Mouse (Mus musculus) forebrain, embryonic 13.5 days (tissue): Measurements from ENCODE around the gene Tmem238. TPM values are rescaled to one million over a fixed set of nuclear protein-coding genes. Genes with fewer than 3 reads are reported as not detected.
"Not testable (repeated sequence)": the region's sequence is repeated elsewhere in the genome, so short reads cannot be mapped to it uniquely, and the experiment has no call there.

Experiments used
- ATAC-seq: fragments of 200-750 bp; cut with Nextera tagmentation; 2 replicates; pipeline ENCODE4 v1.8.0; 2017
- H3K27ac ChIP-seq: fragments of 300-500 bp; sonication (generic); 2 replicates; pipeline ENCODE4 v1.5.1; 2015; ENCODE audit warnings: inconsistent platforms, mild to moderate bottlenecking, moderate library complexity
- H3K27me3 ChIP-seq: fragments of 300-500 bp; sonication (generic); 2 replicates; pipeline ENCODE4 v1.6.1; 2015; ENCODE audit warnings: mild to moderate bottlenecking, inconsistent platforms
- H3K36me3 ChIP-seq: fragments of 300-500 bp; sonication (generic); 2 replicates; pipeline ENCODE4 v1.6.1; 2015; ENCODE audit warnings: mild to moderate bottlenecking, inconsistent platforms; ENCODE audit not compliant: poor library complexity, severe bottlenecking
- H3K4me1 ChIP-seq: fragments of 300-500 bp; sonication (generic); 2 replicates; pipeline ENCODE4 v1.6.1; 2015; ENCODE audit warnings: inconsistent platforms
- H3K4me2 ChIP-seq: fragments of 300-500 bp; sonication (generic); 2 replicates; pipeline ENCODE4 v1.6.1; 2015; ENCODE audit warnings: inconsistent platforms, mild to moderate bottlenecking, moderate library complexity
- H3K4me3 ChIP-seq: fragments of 300-500 bp; sonication (generic); 2 replicates; pipeline ENCODE4 v1.5.1; 2015; ENCODE audit warnings: mild to moderate bottlenecking, inconsistent platforms
- H3K9ac ChIP-seq: fragments of 300-500 bp; sonication (generic); 2 replicates; pipeline ENCODE4 v1.6.1; 2015; ENCODE audit warnings: mild to moderate bottlenecking, inconsistent platforms
- H3K9me3 ChIP-seq: fragments of 300-500 bp; sonication (generic); replicated peaks from 2 replicates; pipeline ENCODE4 v1.6.1; 2016; ENCODE audit warnings: inconsistent platforms
- WGBS: fragments of 180-500 bp; shearing (Covaris S2); methylation state at CpG from one replicate; pipeline ENCODE4 v1.1.7; 2015; 5-methylcytosine and 5-hydroxymethylcytosine counted together
- polyA plus RNA-seq: library from polyadenylated mRNA; unstranded; fragments of >200 nt; fragmentation: Nextera tagmentation; extraction: Ambion mirVana; gene quantifications from 2 replicates; pipeline ENCODE4 v1.2.1, GENCODE M21; 2015

Gene Tmem238
- 2.6 and 2.7 TPM in 2 replicates for polyA plus RNA-seq

DNA sequence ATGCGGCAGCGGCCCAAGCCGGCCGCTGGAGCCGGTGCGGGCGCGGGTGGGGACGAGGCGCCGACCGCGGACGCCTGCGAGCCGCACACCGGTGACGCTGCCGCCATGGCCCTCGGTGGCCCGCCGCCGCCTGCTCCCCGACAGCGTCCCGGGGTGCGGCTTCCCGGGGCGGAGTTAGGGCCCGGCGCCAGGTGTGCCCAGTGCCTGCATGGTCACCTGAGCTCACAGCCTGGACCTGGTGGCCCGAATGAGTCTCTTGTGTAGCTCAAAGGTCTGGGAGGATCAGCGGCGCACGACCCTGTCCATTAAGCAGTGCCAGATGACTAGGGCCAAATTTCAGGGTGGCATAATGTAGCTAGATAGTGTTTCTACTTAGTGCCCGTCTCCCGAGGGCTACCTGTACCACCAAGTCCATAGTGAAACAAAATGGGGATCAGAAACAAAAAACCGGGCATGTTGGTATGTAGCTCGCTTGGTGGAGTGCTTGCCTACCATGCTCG, at the start of gene Tmem238:
Gene Tmem238 (minus strand): TSS at position 221 of the 500 bp plus-strand sequence.
- H3K9ac ChIP-seq, result peak within 1 kb of the TSS; percentile 78
- no peak for ATAC-seq
- peak within 1 kb of the TSS; percentile 52 for H3K4me3 ChIP-seq
- WGBS, result 12% methylated on average over 27 of the region's 40 CpGs
- peaks cover 26% of the 10 kb centered on the region for H3K4me1 ChIP-seq
- peak within 1 kb of the TSS; percentile 25; the same call in 1 of the 2 replicates for H3K27ac ChIP-seq
- H3K27me3 ChIP-seq, result peaks cover 25% of the 10 kb centered on the region
- H3K4me2 ChIP-seq, result peak within 1 kb of the TSS; percentile 87
- H3K9me3 ChIP-seq, result no peaks in the 10 kb centered on the region
- H3K36me3 ChIP-seq, result peaks cover 8% of the 10 kb centered on the region

DNA sequence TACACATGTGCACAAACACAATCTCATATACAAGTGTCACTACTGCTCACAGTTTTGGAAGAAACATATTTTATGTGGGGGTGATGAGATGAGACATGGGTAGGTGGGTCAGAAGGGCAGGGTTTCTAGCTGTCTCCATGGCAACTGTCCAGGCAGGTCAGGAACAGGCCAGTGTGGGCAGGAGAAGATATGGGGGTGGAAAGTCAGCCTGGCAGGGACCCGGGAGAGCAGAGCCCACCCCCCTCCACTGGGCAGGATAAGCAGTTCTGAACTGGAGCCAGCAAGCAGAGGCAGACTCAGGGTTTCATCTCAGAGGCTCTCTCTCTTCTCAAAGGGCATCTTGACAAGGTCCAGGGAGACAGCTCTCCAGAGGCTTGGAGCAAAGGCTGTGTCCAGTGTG, 48.2 kb upstream of the Tmem238 start:
- Histone ChIP-seq H3K4me1 (peaks cover 23% of the 10 kb centered on the region), H3K36me3 (0 out of 2 replicates have a peak, but pooled peaks cover 8% of the 10 kb centered on the region), H3K27me3 (peaks cover 35% of the 10 kb centered on the region), H3K9ac (no peak overlapping the region), H3K4me2 (no peak overlapping the region), H3K27ac (no peak overlapping the region), H3K4me3 (no peak overlapping the region), H3K9me3 (no peaks in the 10 kb centered on the region)
- WGBS, result 20% methylated on average over 1 of the region's 1 CpGs
- no peak for ATAC-seq

DNA sequence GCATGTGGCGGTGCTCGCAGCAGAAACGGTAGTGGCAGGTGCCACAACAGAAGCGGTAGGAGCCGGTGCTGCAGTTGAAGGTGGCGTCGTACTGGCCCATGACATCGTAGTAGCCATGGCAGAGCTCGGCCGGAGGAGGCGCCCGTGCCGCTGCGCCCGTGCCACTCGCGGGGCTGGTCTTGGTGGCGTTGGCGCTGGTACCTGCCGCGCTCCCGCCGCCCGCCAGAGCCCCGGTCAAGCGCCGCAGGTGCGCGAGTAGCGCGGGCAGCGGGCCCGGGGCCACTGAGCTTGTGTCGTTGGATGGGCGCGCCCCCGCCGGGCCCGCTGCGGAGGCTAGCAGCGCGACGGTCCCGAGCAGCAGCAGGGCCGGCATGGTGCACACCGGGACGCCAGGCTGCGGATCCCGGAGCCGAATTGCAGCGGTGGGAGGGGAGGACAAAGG, 46.9 kb upstream of the Tmem238 start:
- no peaks in the 10 kb centered on the region for H3K9me3 ChIP-seq
- 0 out of 2 replicates have a peak, but pooled peaks cover 12% of the 10 kb centered on the region for H3K36me3 ChIP-seq
- H3K4me2 ChIP-seq, result peak overlapping the region; percentile 76
- H3K9ac ChIP-seq, result peak overlapping the region; percentile 76
- H3K27me3 ChIP-seq, result peaks cover 30% of the 10 kb centered on the region
- ATAC-seq, result peak; percentile 92
- H3K4me3 ChIP-seq, result peak overlapping the region; percentile 51
- under 1% methylated on average over 47 of the region's 51 CpGs for WGBS
- H3K4me1 ChIP-seq, result peaks cover 11% of the 10 kb centered on the region
- H3K27ac ChIP-seq, result peak overlapping the region; percentile 72

DNA sequence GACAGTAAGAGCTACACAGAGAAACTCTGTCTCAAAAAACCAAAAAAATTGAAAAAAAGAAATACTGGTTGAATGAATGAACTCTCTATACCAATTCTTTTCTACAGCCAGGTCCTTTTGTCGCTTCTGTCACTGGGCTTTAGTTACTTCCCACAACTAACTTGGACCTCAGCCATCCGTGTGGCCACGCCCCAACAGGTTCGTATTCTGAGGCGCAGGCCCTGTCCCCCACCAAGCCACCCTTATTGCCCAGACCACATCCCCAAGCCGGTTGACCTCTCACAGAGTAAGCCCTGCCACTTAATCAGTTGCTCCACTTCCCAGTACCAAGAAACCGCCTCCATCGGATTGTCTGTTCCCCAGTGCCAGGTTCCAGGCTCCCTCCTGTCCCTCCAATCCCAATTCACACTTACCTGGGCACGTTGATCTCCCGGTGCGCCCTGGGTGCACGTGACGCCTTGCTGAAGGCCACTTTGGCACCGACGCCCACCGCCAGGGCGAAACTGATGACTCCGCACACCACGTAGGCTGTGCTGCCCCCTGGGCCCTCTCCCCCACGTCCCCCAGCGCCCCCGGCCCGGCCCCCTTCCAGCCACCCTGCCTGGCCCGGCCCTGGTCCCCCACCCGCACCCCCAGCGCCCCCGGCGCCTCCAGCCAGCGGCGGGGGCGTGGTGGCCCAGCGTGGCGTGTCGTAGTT, 46.3 kb upstream of the Tmem238 start:
- ATAC-seq, result peak; percentile 16; the same call in 1 of the 2 replicates
- H3K9ac ChIP-seq, result peak overlapping the region; percentile 76
- no peaks in the 10 kb centered on the region for H3K9me3 ChIP-seq
- peaks cover 11% of the 10 kb centered on the region for H3K4me1 ChIP-seq
- peak overlapping the region; percentile 51 for H3K4me3 ChIP-seq
- peaks cover 32% of the 10 kb centered on the region for H3K27me3 ChIP-seq
- 0 out of 2 replicates have a peak, but pooled peaks cover 12% of the 10 kb centered on the region for H3K36me3 ChIP-seq
- WGBS, result 4% methylated on average over 34 of the region's 34 CpGs
- peak overlapping the region; percentile 72 for H3K27ac ChIP-seq
- peak overlapping the region; percentile 76 for H3K4me2 ChIP-seq

DNA sequence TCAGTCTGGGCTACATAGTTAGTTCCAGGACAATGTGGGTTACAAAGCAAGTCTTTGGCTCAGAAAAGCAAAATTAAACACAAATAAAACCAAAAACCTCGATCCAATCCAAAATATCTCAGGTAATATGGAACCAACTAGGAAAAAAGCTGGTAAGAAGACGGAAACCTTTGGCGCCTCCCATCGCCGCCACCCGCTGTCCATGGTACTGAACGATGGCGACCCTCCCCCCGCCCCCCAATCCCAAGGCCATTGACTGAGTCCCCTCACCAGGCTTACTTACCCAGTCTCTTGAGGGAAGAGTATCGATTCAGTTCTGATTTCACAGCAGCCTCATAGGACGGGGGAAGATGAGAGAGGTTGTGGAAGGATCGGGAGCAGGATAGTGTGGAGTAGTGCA, 41.0 kb upstream of the Tmem238 start:
- Histone ChIP-seq H3K4me2 (no peak overlapping the region), H3K9me3 (no peaks in the 10 kb centered on the region), H3K27me3 (peaks cover 35% of the 10 kb centered on the region), H3K27ac (no peak overlapping the region), H3K4me1 (peaks cover 4% of the 10 kb centered on the region), H3K4me3 (no peak overlapping the region), H3K36me3 (peaks cover 35% of the 10 kb centered on the region), H3K9ac (no peak overlapping the region)
- 10% methylated on average over 12 of the region's 12 CpGs for WGBS
- no peak for ATAC-seq

DNA sequence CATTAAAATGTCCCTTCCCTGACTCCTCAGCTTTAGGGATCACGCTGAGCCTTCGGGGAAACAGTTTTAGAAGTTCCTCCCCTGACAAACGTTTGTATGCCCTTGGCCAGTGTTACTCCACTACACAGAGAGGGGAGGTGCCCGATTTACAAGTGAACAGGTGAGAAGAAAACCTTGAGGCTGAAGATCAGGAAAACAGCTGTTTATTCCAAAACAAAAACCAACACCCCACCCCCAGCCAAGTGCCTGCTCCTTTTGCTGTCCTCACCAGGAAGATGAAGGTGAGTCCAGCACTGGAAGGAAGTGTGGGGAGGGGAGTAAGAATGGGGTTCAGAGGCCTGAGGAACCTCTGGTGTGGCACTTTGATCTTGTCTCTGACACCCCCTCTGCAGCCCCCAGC, 35.9 kb upstream of the Tmem238 start:
- H3K36me3 ChIP-seq, result peaks cover 22% of the 10 kb centered on the region
- no peaks in the 10 kb centered on the region for H3K9me3 ChIP-seq
- ATAC-seq, result no peak
- H3K4me3 ChIP-seq, result no peak overlapping the region
- no peak overlapping the region for H3K9ac ChIP-seq
- no peaks in the 10 kb centered on the region for H3K4me1 ChIP-seq
- no peak overlapping the region for H3K4me2 ChIP-seq
- 64% methylated on average over 4 of the region's 4 CpGs for WGBS
- peaks cover 17% of the 10 kb centered on the region; the same call in 1 of the 2 replicates for H3K27me3 ChIP-seq
- no peak overlapping the region for H3K27ac ChIP-seq

DNA sequence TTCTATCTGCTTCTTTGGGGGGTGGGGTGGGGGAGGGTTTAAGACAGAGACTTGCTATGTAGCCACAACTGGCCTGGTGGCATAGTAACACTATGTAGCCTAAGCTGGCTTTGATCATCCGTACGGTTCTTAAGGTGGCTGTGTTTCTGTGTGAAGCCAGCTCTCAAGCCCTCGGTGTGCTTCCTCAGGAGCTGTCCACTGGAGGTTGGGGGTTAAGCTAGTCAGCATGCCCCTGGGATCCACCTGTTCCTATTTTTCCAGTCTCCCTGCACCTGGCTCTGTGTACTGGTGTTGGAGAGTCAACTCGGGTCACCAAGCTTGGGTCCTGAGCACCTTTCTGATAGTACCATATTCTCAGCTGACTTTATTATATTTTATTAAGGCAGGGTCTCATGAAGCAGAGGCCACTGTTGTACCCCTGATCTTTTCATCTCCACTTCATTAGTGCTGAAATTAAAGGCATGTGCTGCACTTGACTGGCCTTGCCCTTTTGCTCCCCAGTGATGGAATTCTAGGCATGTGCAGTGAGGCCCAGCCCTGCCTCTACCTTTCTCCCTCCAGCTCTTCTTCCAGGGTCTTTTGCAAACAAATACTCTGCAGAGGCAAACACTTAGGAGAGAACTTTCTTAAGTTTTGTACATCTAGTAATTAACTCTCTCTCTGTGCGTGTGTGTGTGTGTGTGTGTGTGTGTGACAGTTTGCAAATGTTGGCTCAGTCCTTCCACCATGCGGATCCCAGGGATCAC, 32.9 kb upstream of the Tmem238 start:
- no peaks in the 10 kb centered on the region for H3K36me3 ChIP-seq
- no peak overlapping the region for H3K9ac ChIP-seq
- H3K4me2 ChIP-seq, result no peak overlapping the region
- no peak for ATAC-seq
- H3K27ac ChIP-seq, result no peak overlapping the region
- no peaks in the 10 kb centered on the region for H3K9me3 ChIP-seq
- H3K4me3 ChIP-seq, result no peak overlapping the region
- no peaks in the 10 kb centered on the region for H3K4me1 ChIP-seq
- WGBS, result 81% methylated on average over 6 of the region's 6 CpGs
- H3K27me3 ChIP-seq, result 0 out of 2 replicates have a peak, but pooled peaks cover 8% of the 10 kb centered on the region

DNA sequence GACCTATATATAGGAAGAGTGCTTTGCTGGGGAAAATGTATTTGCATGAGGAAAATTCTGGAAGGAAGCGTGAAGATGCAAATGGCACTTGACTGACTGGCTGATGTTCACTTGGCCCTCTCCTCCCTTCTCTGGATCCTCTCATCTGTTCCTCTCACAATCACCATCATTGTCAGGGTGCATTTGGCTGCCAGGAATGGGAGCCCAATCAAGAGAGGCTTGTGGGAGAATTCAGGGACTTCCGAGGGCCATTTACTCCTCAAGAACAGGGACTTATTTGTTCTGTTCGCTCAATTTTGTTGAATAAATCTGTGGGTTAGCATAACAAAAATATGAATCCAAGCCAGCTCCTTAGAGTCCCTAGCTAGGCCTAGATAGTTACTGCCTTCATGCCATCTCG, 32.2 kb upstream of the Tmem238 start:
- Histone ChIP-seq H3K36me3 (no peaks in the 10 kb centered on the region), H3K27me3 (0 out of 2 replicates have a peak, but pooled peaks cover 6% of the 10 kb centered on the region), H3K9ac (no peak overlapping the region), H3K27ac (no peak overlapping the region), H3K4me3 (no peak overlapping the region), H3K4me2 (no peak overlapping the region), H3K4me1 (no peaks in the 10 kb centered on the region), H3K9me3 (no peaks in the 10 kb centered on the region)
- WGBS, result 74% methylated on average over 4 of the region's 4 CpGs
- ATAC-seq, result no peak

DNA sequence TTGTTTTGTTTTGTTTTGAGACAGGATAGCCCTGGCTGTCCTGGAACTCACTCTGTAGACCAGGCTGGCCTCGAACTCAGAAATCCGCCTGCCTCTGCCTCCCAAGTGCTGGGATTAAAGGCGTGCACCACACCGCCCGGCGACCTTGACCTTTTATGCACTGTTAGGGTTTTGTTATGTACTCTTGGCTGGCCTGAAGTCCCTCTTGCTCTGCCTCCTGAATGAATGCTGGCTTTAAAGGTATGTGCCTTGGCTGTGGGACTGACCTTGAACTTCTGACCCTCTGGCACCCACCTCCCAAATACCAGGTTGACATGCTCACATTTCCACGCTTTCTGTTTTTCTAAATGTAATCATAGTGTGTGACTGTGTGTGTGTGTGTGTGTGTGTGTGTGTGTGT, 31.5 kb upstream of the Tmem238 start:
- H3K4me1 ChIP-seq, H3K4me2 ChIP-seq, H3K36me3 ChIP-seq, H3K4me3 ChIP-seq, ATAC-seq, H3K27me3 ChIP-seq, H3K9me3 ChIP-seq, H3K27ac ChIP-seq, H3K9ac ChIP-seq: not testable (repeated sequence)
- WGBS, result 94% methylated on average over 7 of the region's 7 CpGs

DNA sequence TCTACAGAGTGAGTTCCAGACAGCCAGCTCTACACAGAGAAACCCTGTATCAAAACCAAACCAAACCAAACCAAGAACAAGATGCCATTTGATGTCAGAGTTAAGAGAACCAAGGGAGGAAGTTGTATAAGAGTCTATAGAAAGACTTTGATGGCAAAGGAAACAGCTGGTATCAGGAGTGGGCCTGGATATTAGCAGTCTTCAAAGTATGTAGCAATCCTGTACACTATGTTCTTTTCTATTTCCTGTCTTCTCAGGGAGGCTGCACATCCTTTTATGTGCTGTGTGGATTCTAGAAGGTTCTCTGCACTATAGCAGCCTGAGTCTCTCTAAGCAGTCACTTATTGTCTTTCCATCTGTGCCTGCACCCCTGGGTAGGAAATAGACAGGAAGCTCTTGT, 27.1 kb upstream of the Tmem238 start:
- no peak overlapping the region for H3K4me3 ChIP-seq
- no peak overlapping the region for H3K27ac ChIP-seq
- no peaks in the 10 kb centered on the region for H3K9me3 ChIP-seq
- H3K9ac ChIP-seq, result no peak overlapping the region
- no peaks in the 10 kb centered on the region for H3K27me3 ChIP-seq
- no peak for ATAC-seq
- H3K4me2 ChIP-seq, result no peak overlapping the region
- H3K36me3 ChIP-seq, result no peaks in the 10 kb centered on the region
- peaks cover 8% of the 10 kb centered on the region for H3K4me1 ChIP-seq

DNA sequence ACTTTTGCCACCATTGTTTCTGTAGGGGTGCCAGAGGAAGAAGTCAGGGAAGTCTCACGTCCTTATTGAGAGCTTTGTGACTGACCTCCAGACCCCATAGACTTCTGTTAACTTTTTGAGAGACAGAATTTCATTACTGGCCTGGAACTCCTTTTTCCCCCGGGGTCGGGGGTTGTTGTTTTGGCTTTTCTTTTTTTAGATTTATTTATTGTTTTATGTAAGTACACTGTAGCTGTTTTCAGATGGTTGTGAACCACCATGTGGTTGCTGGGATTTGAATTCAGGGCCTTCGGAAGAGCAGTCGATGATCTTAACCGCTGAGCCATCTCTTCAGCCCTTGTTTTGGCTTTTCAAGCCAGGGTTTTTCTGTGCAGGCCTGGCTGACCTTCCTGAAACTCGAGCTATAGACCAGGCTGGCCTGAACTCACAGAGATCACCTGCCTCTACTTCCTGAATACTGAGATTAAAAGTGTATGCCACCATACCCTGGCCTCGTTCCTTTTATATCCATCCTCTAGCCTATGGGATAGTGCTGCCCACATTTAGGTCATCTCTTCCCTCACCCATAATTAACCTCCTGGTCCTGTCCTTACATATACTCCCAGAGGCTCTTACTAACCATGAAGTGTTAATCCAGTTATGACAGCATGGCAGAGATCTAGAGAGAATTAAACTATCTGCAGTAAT, 23.8 kb upstream of the Tmem238 start:
- 30% methylated on average over 8 of the region's 8 CpGs for WGBS

More for the DNA sequence above, 23.8 kb upstream of the Tmem238 start:
- Histone ChIP-seq H3K9me3 (no peaks in the 10 kb centered on the region), H3K4me2 (peak overlapping the region; percentile 90), H3K9ac (peak overlapping the region; percentile 60), H3K27ac (peak overlapping the region; percentile 94), H3K36me3 (peaks cover 27% of the 10 kb centered on the region), H3K27me3 (no peaks in the 10 kb centered on the region), H3K4me1 (peaks cover 37% of the 10 kb centered on the region), H3K4me3 (peak overlapping the region; percentile 77)
- no peak for ATAC-seq
